Mouse (Mus musculus): ENCODE data around the gene Dglucy. TPM values are rescaled to one million over a fixed set of nuclear protein-coding genes. Genes with fewer than 3 reads are reported as not detected.

Dglucy gene
- polyA plus RNA-seq, 1 experiment from 2014 or later: 2.8 TPM

DNA sequence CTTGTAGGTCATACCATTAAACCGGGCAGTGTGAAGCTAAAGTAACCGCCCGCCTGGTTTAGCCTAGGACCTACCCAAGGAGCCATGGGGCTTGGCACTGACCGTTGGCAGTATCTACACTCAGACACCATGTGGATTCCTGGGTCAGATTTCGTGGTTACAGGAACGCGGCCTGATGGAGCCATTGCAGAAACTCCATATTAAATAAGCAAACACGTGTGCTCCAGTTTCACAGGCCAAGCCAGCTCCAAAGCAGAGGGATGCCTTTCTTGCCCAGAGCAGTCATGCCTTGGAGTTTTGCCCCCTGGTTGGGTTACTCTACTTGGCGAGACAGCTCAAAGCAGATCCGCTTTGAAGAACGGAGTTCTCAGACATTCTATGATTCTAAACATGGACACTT, 31.7 kb downstream of the Dglucy start:
- no peaks in the 10 kb centered on the region for H3K9me3 ChIP-seq (replicated peaks)
- 0 out of 2 replicates have a peak, but pooled peaks cover 4% of the 10 kb centered on the region for H3K4me1 ChIP-seq (replicated peaks)
- no peak overlapping the region for H3K27ac ChIP-seq (ENCODE audit: poor library complexity, severe bottlenecking)
- H3K4me2 ChIP-seq: no peak overlapping the region
- H3K27me3 ChIP-seq (replicated peaks): 0 out of 2 replicates have a peak, but pooled peaks cover 2% of the 10 kb centered on the region
- no peak overlapping the region for H3K9ac ChIP-seq
- WGBS: 89% methylated on average over 11 of the region's 11 CpGs
- ATAC-seq (ENCODE audit: insufficient number of reproducible peaks, low FRiP score): no peak
- H3K4me3 ChIP-seq: no peak overlapping the region
- H3K36me3 ChIP-seq: no peaks in the 10 kb centered on the region

DNA sequence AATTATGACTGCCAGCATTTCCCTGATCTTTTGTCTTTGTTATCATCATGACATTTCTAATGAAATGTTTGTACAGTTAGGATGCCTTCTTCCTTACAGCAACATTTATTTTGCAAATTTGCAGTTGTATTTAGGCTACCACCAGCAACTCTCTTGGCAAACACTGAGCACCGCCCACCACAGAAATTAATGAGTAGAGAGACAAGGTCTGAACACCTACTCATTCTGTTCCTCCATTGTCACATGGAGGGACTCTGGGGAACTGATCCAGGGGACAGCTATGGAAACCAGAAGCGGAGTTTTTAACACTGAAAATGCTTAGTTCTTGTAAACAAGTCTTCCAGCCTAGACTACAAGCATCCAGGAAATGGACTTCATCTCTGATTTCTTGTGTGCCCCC, 35.0 kb downstream of the Dglucy start:
- no peak for ATAC-seq (ENCODE audit: insufficient number of reproducible peaks, low FRiP score)
- WGBS: 75% methylated on average over 2 of the region's 2 CpGs
- Histone ChIP-seq H3K4me2 (no peak overlapping the region), H3K4me3 (no peak overlapping the region), H3K9ac (no peak overlapping the region), H3K9me3 (replicated peaks) (no peaks in the 10 kb centered on the region), H3K4me1 (replicated peaks) (0 out of 2 replicates have a peak, but pooled peaks cover under 1% of the 10 kb centered on the region), H3K36me3 (no peaks in the 10 kb centered on the region), H3K27me3 (replicated peaks) (no peaks in the 10 kb centered on the region), H3K27ac (ENCODE audit: poor library complexity, severe bottlenecking) (no peak overlapping the region)

DNA sequence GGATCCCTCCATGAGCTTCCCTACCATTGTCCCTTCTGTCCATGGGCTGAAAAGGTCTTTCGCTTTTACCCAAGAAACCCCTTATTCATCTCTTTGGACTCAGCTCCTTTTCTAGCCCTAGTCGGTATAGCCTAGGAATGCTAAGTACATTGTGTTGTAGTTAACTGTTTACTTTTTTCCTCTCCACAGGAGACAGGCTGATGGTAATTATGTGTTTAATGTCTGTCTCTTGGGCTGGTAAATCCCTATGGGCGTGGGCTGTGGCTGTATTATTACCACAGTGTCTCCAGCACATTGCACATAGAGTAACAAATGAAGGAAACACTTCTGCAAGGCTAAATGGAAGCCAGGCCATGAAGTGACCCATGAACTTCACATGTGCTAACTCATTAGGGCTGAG, 35.8 kb downstream of the Dglucy start:
- H3K4me3 ChIP-seq: no peak overlapping the region
- no peaks in the 10 kb centered on the region for H3K4me1 ChIP-seq (replicated peaks)
- no peak overlapping the region for H3K9ac ChIP-seq
- no peak overlapping the region for H3K4me2 ChIP-seq
- 72% methylated on average over 3 of the region's 3 CpGs for WGBS
- no peak for ATAC-seq (ENCODE audit: insufficient number of reproducible peaks, low FRiP score)
- no peaks in the 10 kb centered on the region for H3K36me3 ChIP-seq
- H3K27ac ChIP-seq (ENCODE audit: poor library complexity, severe bottlenecking): no peak overlapping the region
- H3K27me3 ChIP-seq (replicated peaks): no peaks in the 10 kb centered on the region
- no peaks in the 10 kb centered on the region for H3K9me3 ChIP-seq (replicated peaks)

DNA sequence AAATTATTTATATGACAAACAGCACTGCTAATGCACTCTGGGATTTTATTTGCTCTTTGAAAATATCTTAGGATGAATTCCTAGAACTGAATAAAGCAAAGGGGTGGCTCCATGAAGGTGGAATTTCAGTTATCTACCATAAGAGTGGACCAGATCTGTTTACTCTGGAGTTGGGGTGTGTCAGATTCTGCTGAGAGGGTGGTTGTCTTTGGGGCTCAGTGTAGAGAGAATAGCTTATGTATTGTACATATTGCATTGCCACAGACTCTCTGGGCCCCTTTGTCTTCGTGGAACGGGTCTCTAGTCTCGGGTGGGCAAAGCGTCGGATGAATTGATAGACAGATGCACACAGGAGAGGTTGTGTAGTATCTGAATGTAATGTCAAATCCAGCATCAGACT, 38.0 kb downstream of the Dglucy start:
- Histone ChIP-seq H3K4me2 (no peak overlapping the region), H3K27me3 (replicated peaks) (no peaks in the 10 kb centered on the region), H3K9me3 (replicated peaks) (no peaks in the 10 kb centered on the region), H3K9ac (no peak overlapping the region), H3K4me3 (no peak overlapping the region), H3K27ac (ENCODE audit: poor library complexity, severe bottlenecking) (no peak overlapping the region), H3K4me1 (replicated peaks) (no peaks in the 10 kb centered on the region), H3K36me3 (no peaks in the 10 kb centered on the region)
- ATAC-seq (ENCODE audit: insufficient number of reproducible peaks, low FRiP score): no peak
- 86% methylated on average over 5 of the region's 5 CpGs for WGBS

DNA sequence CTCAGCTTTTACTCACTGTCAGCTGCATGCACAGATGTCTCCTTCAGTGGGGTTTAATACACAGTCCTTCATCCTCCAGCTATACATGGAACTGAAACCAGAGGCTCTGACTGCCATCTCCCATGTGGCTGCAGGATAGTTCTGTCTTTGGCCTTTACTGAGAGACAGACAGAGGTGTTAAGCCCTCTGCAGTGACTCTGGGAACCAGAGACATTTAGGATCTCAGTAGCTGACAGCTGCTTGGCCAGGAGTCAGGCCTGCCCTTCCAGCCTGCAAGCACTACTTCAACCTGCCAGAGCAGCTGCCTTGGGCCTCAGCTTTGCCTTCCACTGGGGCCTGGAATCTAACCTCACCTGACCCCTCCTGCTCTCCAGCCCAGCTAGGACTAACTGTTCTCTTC, 41.1 kb downstream of the Dglucy start:
- no peak overlapping the region for H3K9ac ChIP-seq
- H3K4me3 ChIP-seq: no peak overlapping the region
- no peak overlapping the region for H3K4me2 ChIP-seq
- no peak for ATAC-seq (ENCODE audit: insufficient number of reproducible peaks, low FRiP score)
- no peaks in the 10 kb centered on the region for H3K36me3 ChIP-seq
- no peaks in the 10 kb centered on the region for H3K4me1 ChIP-seq (replicated peaks)
- no peaks in the 10 kb centered on the region for H3K9me3 ChIP-seq (replicated peaks)
- H3K27ac ChIP-seq (ENCODE audit: poor library complexity, severe bottlenecking): no peak overlapping the region
- H3K27me3 ChIP-seq (replicated peaks): no peaks in the 10 kb centered on the region

DNA sequence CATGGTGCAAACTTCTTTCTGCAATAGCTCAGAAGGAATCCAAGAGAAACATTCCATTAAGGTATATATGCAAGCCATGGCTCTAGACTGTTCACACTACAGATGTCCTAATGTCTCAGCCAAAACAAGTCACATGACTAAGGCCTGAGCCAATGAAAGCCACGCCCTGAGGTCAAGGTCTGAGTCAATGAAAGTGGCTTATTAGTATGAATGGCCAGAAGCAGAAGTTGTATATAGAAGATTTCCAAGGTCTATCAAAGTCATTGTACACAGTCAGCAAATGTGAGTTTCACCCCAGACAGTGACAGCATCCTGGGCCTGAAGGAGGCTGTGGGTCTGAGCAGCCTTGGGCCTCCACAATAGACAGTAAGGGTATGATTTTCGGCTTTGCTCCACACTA, 52.2 kb downstream of the Dglucy start:
- H3K4me1 ChIP-seq (replicated peaks): no peaks in the 10 kb centered on the region
- 80% methylated on average over 2 of the region's 2 CpGs for WGBS
- no peaks in the 10 kb centered on the region for H3K9me3 ChIP-seq (replicated peaks)
- no peak overlapping the region for H3K4me2 ChIP-seq
- no peak overlapping the region for H3K27ac ChIP-seq (ENCODE audit: poor library complexity, severe bottlenecking)
- no peaks in the 10 kb centered on the region for H3K36me3 ChIP-seq
- H3K4me3 ChIP-seq: no peak overlapping the region
- ATAC-seq (ENCODE audit: insufficient number of reproducible peaks, low FRiP score): no peak
- H3K27me3 ChIP-seq (replicated peaks): no peaks in the 10 kb centered on the region
- no peak overlapping the region for H3K9ac ChIP-seq

DNA sequence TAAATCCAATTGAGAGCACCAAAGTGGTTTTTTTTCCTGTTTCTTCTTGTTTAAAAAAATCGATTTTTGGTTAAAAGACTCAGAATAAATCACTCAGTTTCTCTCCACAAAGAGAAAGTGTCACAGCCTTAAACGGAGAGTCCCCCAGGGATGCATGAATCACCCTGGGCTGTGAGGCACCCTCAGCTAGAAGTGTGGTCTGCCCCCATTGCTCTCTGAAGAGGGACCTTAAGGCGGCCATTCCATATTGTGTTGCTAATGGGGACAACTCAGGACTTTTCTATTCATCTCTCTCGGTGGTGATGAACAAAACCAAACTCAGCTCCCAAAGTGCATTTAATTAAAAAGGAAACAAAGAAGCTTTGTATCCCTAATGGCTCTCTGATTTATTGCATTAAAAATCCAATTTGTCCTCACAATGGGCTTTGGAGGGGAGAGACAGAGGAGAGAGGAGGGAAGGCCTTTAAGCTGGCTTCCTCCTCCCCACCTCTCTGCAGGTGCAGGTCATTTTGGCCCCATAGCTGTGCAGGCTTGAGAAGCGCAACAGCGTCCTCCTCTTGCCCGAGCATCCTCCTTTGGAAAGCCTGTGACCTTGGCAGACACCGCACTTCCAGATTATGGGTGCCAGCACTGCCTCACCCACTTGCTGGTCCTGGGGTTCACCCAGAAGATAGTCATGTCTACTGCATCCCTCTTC, 52.9 kb downstream of the Dglucy start:
- ATAC-seq (ENCODE audit: insufficient number of reproducible peaks, low FRiP score): no peak
- Histone ChIP-seq H3K27me3 (replicated peaks) (no peaks in the 10 kb centered on the region), H3K9me3 (replicated peaks) (no peaks in the 10 kb centered on the region), H3K9ac (no peak overlapping the region), H3K4me1 (replicated peaks) (no peaks in the 10 kb centered on the region), H3K4me3 (no peak overlapping the region), H3K27ac (ENCODE audit: poor library complexity, severe bottlenecking) (no peak overlapping the region), H3K36me3 (no peaks in the 10 kb centered on the region), H3K4me2 (no peak overlapping the region)
- whole genome bisulfite sequencing: 68% methylated on average over 8 of the region's 8 CpGs

DNA sequence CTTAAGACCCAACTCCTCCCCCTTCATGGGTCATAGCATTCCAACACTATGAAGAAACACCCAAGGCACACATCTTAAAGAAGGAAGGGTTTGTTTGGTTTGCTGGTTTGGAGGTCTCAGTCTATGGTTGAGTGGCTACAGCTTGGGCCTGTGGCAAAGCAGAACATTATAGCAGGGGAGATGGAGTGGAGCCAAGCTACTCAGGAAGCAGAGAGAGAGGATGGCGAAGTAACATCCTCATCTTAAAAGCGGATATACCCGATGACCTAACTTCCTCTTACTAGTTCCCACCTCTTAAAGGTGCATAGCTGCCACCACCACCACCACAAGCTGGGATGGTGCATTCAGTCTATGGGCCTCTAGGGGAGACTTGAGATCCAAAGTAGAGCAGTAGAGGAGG, 58.4 kb downstream of the Dglucy start:
- Histone ChIP-seq H3K9ac (no peak overlapping the region), H3K4me2 (no peak overlapping the region), H3K27me3 (replicated peaks) (no peaks in the 10 kb centered on the region), H3K4me3 (no peak overlapping the region), H3K36me3 (no peaks in the 10 kb centered on the region), H3K4me1 (replicated peaks) (peaks cover 9% of the 10 kb centered on the region; the same call in 1 of the 2 replicates), H3K9me3 (replicated peaks) (no peaks in the 10 kb centered on the region), H3K27ac (ENCODE audit: poor library complexity, severe bottlenecking) (no peak overlapping the region)
- ATAC-seq (ENCODE audit: insufficient number of reproducible peaks, low FRiP score): no peak
- WGBS: 73% methylated on average over 3 of the region's 3 CpGs

DNA sequence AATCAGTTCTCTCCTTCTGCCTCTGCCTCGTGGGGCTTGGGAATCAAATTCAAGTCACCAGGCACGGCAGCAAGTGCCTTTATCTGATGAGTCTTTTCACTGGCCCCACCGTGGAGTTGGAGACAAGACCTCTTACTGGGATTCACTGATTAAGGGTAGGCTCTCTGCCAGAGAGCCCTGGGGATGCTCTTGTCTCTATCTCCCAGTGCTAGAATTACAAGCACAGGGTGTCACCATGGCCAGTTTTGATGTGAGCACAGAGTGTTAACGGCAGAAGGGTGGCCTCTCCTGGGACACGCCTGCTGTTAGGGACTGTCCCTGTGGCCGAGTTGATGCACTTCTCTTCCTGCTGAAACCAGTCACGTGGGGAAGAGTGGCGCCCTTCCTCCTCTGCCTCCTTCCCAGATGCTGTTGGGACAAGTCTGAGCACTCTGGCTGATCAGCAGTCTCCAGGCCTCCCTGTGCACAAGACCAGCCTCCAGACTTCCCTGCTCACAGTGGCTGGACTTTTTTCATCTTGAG, 60.3 kb downstream of the Dglucy start:
- ATAC-seq (ENCODE audit: insufficient number of reproducible peaks, low FRiP score): no peak
- H3K4me1 ChIP-seq (replicated peaks): peaks cover 9% of the 10 kb centered on the region; the same call in 1 of the 2 replicates
- H3K4me2 ChIP-seq: 0 out of 2 replicates have a peak overlapping the region, but pooled peaks have one; percentile 4
- H3K9ac ChIP-seq: no peak overlapping the region
- H3K27me3 ChIP-seq (replicated peaks): no peaks in the 10 kb centered on the region
- no peaks in the 10 kb centered on the region for H3K9me3 ChIP-seq (replicated peaks)
- WGBS: 10% methylated on average over 8 of the region's 8 CpGs
- no peaks in the 10 kb centered on the region for H3K36me3 ChIP-seq
- H3K4me3 ChIP-seq: no peak overlapping the region
- no peak overlapping the region for H3K27ac ChIP-seq (ENCODE audit: poor library complexity, severe bottlenecking)

DNA sequence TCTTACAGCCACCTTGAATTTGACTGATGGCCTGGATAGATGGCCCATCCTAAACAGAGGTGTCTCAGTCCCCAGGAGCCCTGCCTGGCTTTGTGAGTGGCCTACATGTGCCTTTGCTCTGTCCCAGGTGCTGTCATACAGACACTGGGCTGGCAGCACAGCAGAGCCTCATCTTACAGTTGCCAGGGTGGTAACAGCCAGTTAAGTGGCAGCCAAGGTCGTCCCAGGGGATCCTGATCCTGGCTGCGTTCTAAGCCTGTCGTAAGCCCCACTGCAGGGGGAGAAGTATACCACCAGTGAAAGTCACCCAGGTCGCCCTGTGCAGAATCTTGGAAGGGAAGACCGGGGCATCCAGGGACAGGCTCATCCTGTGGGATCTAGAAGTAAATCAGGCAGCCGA, 61.1 kb downstream of the Dglucy start:
- WGBS: 73% methylated on average over 6 of the region's 6 CpGs
- Histone ChIP-seq H3K4me2 (no peak overlapping the region), H3K36me3 (no peaks in the 10 kb centered on the region), H3K9me3 (replicated peaks) (no peaks in the 10 kb centered on the region), H3K4me1 (replicated peaks) (peaks cover 9% of the 10 kb centered on the region; the same call in 1 of the 2 replicates), H3K9ac (no peak overlapping the region), H3K27ac (ENCODE audit: poor library complexity, severe bottlenecking) (no peak overlapping the region), H3K27me3 (replicated peaks) (no peaks in the 10 kb centered on the region), H3K4me3 (no peak overlapping the region)
- ATAC-seq (ENCODE audit: insufficient number of reproducible peaks, low FRiP score): no peak

DNA sequence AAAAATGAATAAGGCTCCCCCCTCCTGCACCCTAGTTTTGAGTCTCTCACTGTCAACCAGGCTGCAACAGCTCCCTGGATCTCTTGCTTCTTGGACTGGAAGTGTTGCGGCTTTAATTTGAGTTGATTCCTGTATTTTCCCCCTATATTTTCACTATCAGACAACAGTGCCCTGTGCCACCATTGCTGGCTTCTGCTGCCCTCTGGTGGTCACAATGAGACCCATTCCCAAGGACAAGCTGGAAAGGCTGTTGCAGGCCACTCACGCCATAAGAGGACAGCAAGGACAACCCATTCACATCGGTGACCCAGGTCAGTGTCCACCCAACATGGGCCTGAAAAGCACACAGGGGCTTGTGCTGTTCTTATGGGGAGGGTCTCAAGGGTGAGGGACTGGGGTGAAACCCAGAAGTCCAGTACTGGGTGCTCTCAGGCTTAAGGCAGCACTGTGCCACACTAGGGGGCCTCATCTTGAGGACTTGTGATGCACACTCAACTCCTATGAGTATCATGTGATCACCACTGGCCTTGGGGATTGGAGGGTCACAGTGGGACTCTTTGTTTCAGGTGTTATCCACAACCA, 62.4 kb downstream of the Dglucy start:
- ATAC-seq (ENCODE audit: insufficient number of reproducible peaks, low FRiP score): no peak
- H3K36me3 ChIP-seq: no peaks in the 10 kb centered on the region

More for the DNA sequence above, 62.4 kb downstream of the Dglucy start:
- Histone ChIP-seq H3K9me3 (replicated peaks) (no peaks in the 10 kb centered on the region), H3K9ac (no peak overlapping the region), H3K27me3 (replicated peaks) (no peaks in the 10 kb centered on the region), H3K4me3 (no peak overlapping the region), H3K27ac (ENCODE audit: poor library complexity, severe bottlenecking) (no peak overlapping the region), H3K4me1 (replicated peaks) (peaks cover 9% of the 10 kb centered on the region; the same call in 1 of the 2 replicates), H3K4me2 (no peak overlapping the region)
- WGBS: 31% methylated on average over 3 of the region's 3 CpGs
